Mouse (Mus musculus): Measurements from ENCODE around the gene Epha1. TPM values are rescaled to one million over a fixed set of nuclear protein-coding genes. Genes with fewer than 3 reads are reported as not detected.

Epha1 gene
- polyA plus RNA-seq, 1 experiment from 2014 or later = 4.0 TPM

- Histone ChIP-seq H3K27ac (ENCODE audit: low read length) (peak overlapping the region; percentile 55; the same call in 1 of the 2 replicates), H3K9me3 (ENCODE audit: control insufficient read depth, low read depth, low read length) (no peaks in the 10 kb centered on the region), H3K4me3 (ENCODE audit: low read depth, low read length) (no peak overlapping the region), H3K4me1 (ENCODE audit: control insufficient read depth, insufficient read depth, low read length) (peaks cover 12% of the 10 kb centered on the region; the same call in 1 of the 2 replicates), H3K4me2 (replicated peaks; ENCODE audit: low read depth, low read length) (no peak overlapping the region), H3K27me3 (ENCODE audit: control insufficient read depth, insufficient read depth, low read length) (no peaks in the 10 kb centered on the region), H3K36me3 (ENCODE audit: control insufficient read depth, insufficient read depth, low read length) (no peaks in the 10 kb centered on the region), H3K9ac (replicated peaks; ENCODE audit: low read depth, low read length) (no peak overlapping the region)
- ATAC-seq (ENCODE audit: insufficient number of reproducible peaks, insufficient read depth, low FRiP score, low read depth) = peak; percentile 70; the same call in 1 of the 2 replicates
- WGBS = 33% methylated on average over 9 of the region's 9 CpGs
Measured at GRCm38 (mm10) chr6:42395960-42396809, 23.1 kb upstream of the Epha1 start.

GRCm38 (mm10) chr6:42391796-42392330 lies 18.8 kb upstream of the Epha1 start:
- 20% methylated on average over 2 of the region's 2 CpGs for WGBS

GRCm38 (mm10) chr6:42385635-42386034 lies 12.6 kb upstream of the Epha1 start:
- no peak for ATAC-seq (ENCODE audit: insufficient number of reproducible peaks, insufficient read depth, low FRiP score, low read depth)
- H3K36me3 ChIP-seq (ENCODE audit: control insufficient read depth, insufficient read depth, low read length) = no peaks in the 10 kb centered on the region
- H3K27me3 ChIP-seq (ENCODE audit: control insufficient read depth, insufficient read depth, low read length) = no peaks in the 10 kb centered on the region
- H3K4me3 ChIP-seq (ENCODE audit: low read depth, low read length) = no peak overlapping the region
- WGBS = 68% methylated on average over 4 of the region's 4 CpGs
- no peaks in the 10 kb centered on the region for H3K9me3 ChIP-seq (ENCODE audit: control insufficient read depth, low read depth, low read length)
- no peaks in the 10 kb centered on the region for H3K4me1 ChIP-seq (ENCODE audit: control insufficient read depth, insufficient read depth, low read length)
- no peak overlapping the region for H3K9ac ChIP-seq (replicated peaks; ENCODE audit: low read depth, low read length)
- no peak overlapping the region for H3K27ac ChIP-seq (ENCODE audit: low read length)
- no peak overlapping the region for H3K4me2 ChIP-seq (replicated peaks; ENCODE audit: low read depth, low read length)

More at GRCm38 (mm10) chr6:42391796-42392330, 18.8 kb upstream of the Epha1 start:
- 0 out of 2 replicates have a peak, but pooled peaks cover 8% of the 10 kb centered on the region for H3K4me1 ChIP-seq (ENCODE audit: control insufficient read depth, insufficient read depth, low read length)
- no peak overlapping the region for H3K4me3 ChIP-seq (ENCODE audit: low read depth, low read length)
- H3K27me3 ChIP-seq (ENCODE audit: control insufficient read depth, insufficient read depth, low read length) = no peaks in the 10 kb centered on the region
- H3K4me2 ChIP-seq (replicated peaks; ENCODE audit: low read depth, low read length) = no peak overlapping the region
- H3K27ac ChIP-seq (ENCODE audit: low read length) = peak overlapping the region; percentile 0; the same call in 1 of the 2 replicates
- no peak for ATAC-seq (ENCODE audit: insufficient number of reproducible peaks, insufficient read depth, low FRiP score, low read depth)
- H3K36me3 ChIP-seq (ENCODE audit: control insufficient read depth, insufficient read depth, low read length) = no peaks in the 10 kb centered on the region
- no peaks in the 10 kb centered on the region for H3K9me3 ChIP-seq (ENCODE audit: control insufficient read depth, low read depth, low read length)
- H3K9ac ChIP-seq (replicated peaks; ENCODE audit: low read depth, low read length) = no peak overlapping the region

- no peak overlapping the region for H3K4me3 ChIP-seq (ENCODE audit: low read depth, low read length)
- no peak overlapping the region for H3K4me2 ChIP-seq (replicated peaks; ENCODE audit: low read depth, low read length)
- no peak overlapping the region for H3K9ac ChIP-seq (replicated peaks; ENCODE audit: low read depth, low read length)
- WGBS = 91% methylated on average over 5 of the region's 5 CpGs
- H3K27me3 ChIP-seq (ENCODE audit: control insufficient read depth, insufficient read depth, low read length) = no peaks in the 10 kb centered on the region
- H3K4me1 ChIP-seq (ENCODE audit: control insufficient read depth, insufficient read depth, low read length) = no peaks in the 10 kb centered on the region
- no peaks in the 10 kb centered on the region for H3K9me3 ChIP-seq (ENCODE audit: control insufficient read depth, low read depth, low read length)
- ATAC-seq (ENCODE audit: insufficient number of reproducible peaks, insufficient read depth, low FRiP score, low read depth) = no peak
- no peak overlapping the region for H3K27ac ChIP-seq (ENCODE audit: low read length)
- no peaks in the 10 kb centered on the region for H3K36me3 ChIP-seq (ENCODE audit: control insufficient read depth, insufficient read depth, low read length)
Measured at GRCm38 (mm10) chr6:42383360-42383759, 10.3 kb upstream of the Epha1 start.

- Histone ChIP-seq H3K9me3 (ENCODE audit: control insufficient read depth, low read depth, low read length) (no peaks in the 10 kb centered on the region), H3K4me1 (ENCODE audit: control insufficient read depth, insufficient read depth, low read length) (no peaks in the 10 kb centered on the region), H3K27ac (ENCODE audit: low read length) (no peak overlapping the region; the same call in 1 of the 2 replicates), H3K27me3 (ENCODE audit: control insufficient read depth, insufficient read depth, low read length) (no peaks in the 10 kb centered on the region), H3K4me3 (ENCODE audit: low read depth, low read length) (no peak overlapping the region), H3K9ac (replicated peaks; ENCODE audit: low read depth, low read length) (no peak overlapping the region), H3K36me3 (ENCODE audit: control insufficient read depth, insufficient read depth, low read length) (no peaks in the 10 kb centered on the region), H3K4me2 (replicated peaks; ENCODE audit: low read depth, low read length) (no peak overlapping the region)
- no peak for ATAC-seq (ENCODE audit: insufficient number of reproducible peaks, insufficient read depth, low FRiP score, low read depth)
- WGBS = 30% methylated on average over 9 of the region's 9 CpGs
Measured at GRCm38 (mm10) chr6:42381916-42382381, 8.9 kb upstream of the Epha1 start.

- H3K4me3 ChIP-seq (ENCODE audit: low read depth, low read length) = no peak overlapping the region
- H3K27me3 ChIP-seq (ENCODE audit: control insufficient read depth, insufficient read depth, low read length) = no peaks in the 10 kb centered on the region
- H3K9me3 ChIP-seq (ENCODE audit: control insufficient read depth, low read depth, low read length) = no peaks in the 10 kb centered on the region
- ATAC-seq (ENCODE audit: insufficient number of reproducible peaks, insufficient read depth, low FRiP score, low read depth) = no peak
- H3K36me3 ChIP-seq (ENCODE audit: control insufficient read depth, insufficient read depth, low read length) = no peaks in the 10 kb centered on the region
- H3K9ac ChIP-seq (replicated peaks; ENCODE audit: low read depth, low read length) = no peak overlapping the region
- H3K27ac ChIP-seq (ENCODE audit: low read length) = no peak overlapping the region
- H3K4me1 ChIP-seq (ENCODE audit: control insufficient read depth, insufficient read depth, low read length) = no peaks in the 10 kb centered on the region
- no peak overlapping the region for H3K4me2 ChIP-seq (replicated peaks; ENCODE audit: low read depth, low read length)
- 70% methylated on average over 2 of the region's 2 CpGs for WGBS
Measured at GRCm38 (mm10) chr6:42381221-42381620, 8.2 kb upstream of the Epha1 start.

- Histone ChIP-seq H3K4me3 (ENCODE audit: low read depth, low read length) (no peak overlapping the region), H3K36me3 (ENCODE audit: control insufficient read depth, insufficient read depth, low read length) (no peaks in the 10 kb centered on the region), H3K9ac (replicated peaks; ENCODE audit: low read depth, low read length) (no peak overlapping the region), H3K27me3 (ENCODE audit: control insufficient read depth, insufficient read depth, low read length) (no peaks in the 10 kb centered on the region), H3K9me3 (ENCODE audit: control insufficient read depth, low read depth, low read length) (no peaks in the 10 kb centered on the region), H3K4me1 (ENCODE audit: control insufficient read depth, insufficient read depth, low read length) (no peaks in the 10 kb centered on the region), H3K4me2 (replicated peaks; ENCODE audit: low read depth, low read length) (no peak overlapping the region), H3K27ac (ENCODE audit: low read length) (no peak overlapping the region)
- ATAC-seq (ENCODE audit: insufficient number of reproducible peaks, insufficient read depth, low FRiP score, low read depth) = no peak
- 25% methylated on average over 8 of the region's 8 CpGs for WGBS
Measured at GRCm38 (mm10) chr6:42380416-42381144, 7.5 kb upstream of the Epha1 start.

GRCm38 (mm10) chr6:42379551-42379950 lies 6.5 kb upstream of the Epha1 start:
- WGBS = 68% methylated on average over 3 of the region's 3 CpGs
- H3K9me3 ChIP-seq (ENCODE audit: control insufficient read depth, low read depth, low read length) = no peaks in the 10 kb centered on the region
- no peak overlapping the region for H3K27ac ChIP-seq (ENCODE audit: low read length)
- ATAC-seq (ENCODE audit: insufficient number of reproducible peaks, insufficient read depth, low FRiP score, low read depth) = no peak
- no peaks in the 10 kb centered on the region for H3K4me1 ChIP-seq (ENCODE audit: control insufficient read depth, insufficient read depth, low read length)
- no peaks in the 10 kb centered on the region for H3K36me3 ChIP-seq (ENCODE audit: control insufficient read depth, insufficient read depth, low read length)
- H3K9ac ChIP-seq (replicated peaks; ENCODE audit: low read depth, low read length) = no peak overlapping the region
- no peak overlapping the region for H3K4me3 ChIP-seq (ENCODE audit: low read depth, low read length)
- no peak overlapping the region for H3K4me2 ChIP-seq (replicated peaks; ENCODE audit: low read depth, low read length)
- no peaks in the 10 kb centered on the region for H3K27me3 ChIP-seq (ENCODE audit: control insufficient read depth, insufficient read depth, low read length)

Data from stomach, embryonic 14.5 days (tissue).